Comparison of ENCODE assay signal across 8 mouse cellular contexts in genomic region chr5:138155443-138155976, GRCm38 (mm10). TPM values are rescaled to one million over a fixed set of nuclear protein-coding genes. Genes with fewer than 3 reads are reported as not detected.
DNase-seq lines count a peak whose midpoint lies in the region; TF ChIP-seq lines count a peak whose summit lies in the region.

TSS of gene Zfp113 (minus strand) at chr5:138155744.

- H3K36me3 ChIP-seq in megakaryocyte, embryonic 14.5 days (replicated peaks; ENCODE audit: low read length) = peaks cover 26% of the 10 kb centered on the region

- peak; percentile 88 for TF ChIP-seq CTCF in cortical plate, adult 2 months (IDR thresholded peaks at IDR 0.05; ENCODE audit: extremely low read depth, insufficient read depth, low read length)

- peak within 1 kb of the TSS; percentile 58 for H3K4me3 ChIP-seq in cortical plate, adult 2 months (ENCODE audit: insufficient read depth, low read length)
- peak within 1 kb of the TSS; percentile 96 for H3K4me3 ChIP-seq in megakaryocyte, embryonic 14.5 days (replicated peaks)

- TF ChIP-seq POLR2A in cortical plate, adult 2 months (IDR thresholded peaks at IDR 0.05; ENCODE audit: extremely low read depth, insufficient read depth, low read length) = peak; percentile 64; the same call in 1 of the 2 replicates

- H3K27ac ChIP-seq in cortical plate, adult 2 months (ENCODE audit: insufficient read depth, low read length) = peak within 1 kb of the TSS; percentile 22

- no peaks in the 10 kb centered on the region for H3K9me3 ChIP-seq in megakaryocyte, embryonic 14.5 days

- no peaks in the 10 kb centered on the region for H3K4me1 ChIP-seq in cortical plate, adult 2 months (ENCODE audit: control insufficient read depth, insufficient read depth, low read length)
- H3K4me1 ChIP-seq in megakaryocyte, embryonic 14.5 days = peaks cover 35% of the 10 kb centered on the region

- no peaks in the 10 kb centered on the region for H3K27me3 ChIP-seq in megakaryocyte, embryonic 14.5 days (replicated peaks)

- peak; percentile 98 for DNase-seq in adipocyte (ENCODE audit: low spot score)
- DNase-seq in gastrocnemius, adult 8-10 months (ENCODE audit: low spot score in 2 of 2) = peak; percentile 75 to 82
- peak; percentile 95 for DNase-seq in hindlimb bud, embryonic 11.5 days (ENCODE audit: extremely low spot score, low read depth, low spot score)
- DNase-seq in left cerebral cortex, adult 8-10 months (ENCODE audit: low spot score in 2 of 2) = peak; percentile 75 to 92
- DNase-seq in right cerebral cortex, postnatal 10 days (ENCODE audit: low spot score in 2 of 2) = peak; percentile 92 to 95
- DNase-seq in urinary bladder, postnatal 4 days (ENCODE audit: low spot score in 2 of 2) = peak; percentile 77 to 80

RNA-seq across cellular contexts. Expression of gene Zfp113, which starts in this region (rescaled TPM):
- 3.9 and 5.4 TPM in 2 replicates for polyA plus RNA-seq in cortical plate, adult 2 months (2012; rRNA removed)
- 1 to 10 TPM; 4.8 to 6.6 (median 5.3) TPM for total RNA-seq in gastrocnemius, adult 8-10 months (2022)
- 10 to 100 TPM; 11.6 to 14.0 (median 13.4) TPM for total RNA-seq in left cerebral cortex, adult 8-10 months (2022)
- 0.13 TPM in 1 of 2 replicates, not detected in the other for polyA plus RNA-seq in megakaryocyte, embryonic 14.5 days (2012; ENCODE audit: insufficient read depth, low replicate concordance)

Comparison
In these comparisons a context has a peak if more than half of its experiments do, and no peak if none do; other contexts are left out.
1. Peak in every context shown above with its lines: DNase-seq, H3K4me3 ChIP-seq and H3K27ac ChIP-seq.